Mouse (Mus musculus): ENCODE results near the gene Doc2g. TPM values are rescaled to one million over a fixed set of nuclear protein-coding genes. Genes with fewer than 3 reads are reported as not detected.

Gene Doc2g
- polyA plus RNA-seq (2014; fragmentation: Illumina TruSeq; extraction: RNeasy Lipid Tissue Mini Kit (QIAGEN cat#74804); ENCODE audit: low read depth, low replicate concordance), result not detected

GRCm38 (mm10) chr19:4003112-4003511 is at the start of gene Doc2g:
TSS of gene Doc2g (plus strand) at chr19:4003313.

GRCm38 (mm10) chr19:3958470-3958869 is 44.6 kb upstream of the Doc2g start, which contains the start of gene Aldh3b3:
TSS of gene Aldh3b3 (plus strand) at chr19:3958645.

GRCm38 (mm10) chr19:3972229-3972628 is 30.9 kb upstream of the Doc2g start, which contains the start of gene Aldh3b2:
TSS of gene Aldh3b2 (plus strand) at chr19:3972328.

GRCm38 (mm10) chr19:3986334-3986733 is 16.8 kb upstream of the Doc2g start, which contains the start of gene Acy3:
TSS of gene Acy3 (plus strand) at chr19:3986570.

GRCm38 (mm10) chr19:3992416-3992815 is 10.7 kb upstream of the Doc2g start, which contains the start of gene Tbx10:
TSS of gene Tbx10 (plus strand) at chr19:3992752.

GRCm38 (mm10) chr19:4000119-4000900 is 2.8 kb upstream of the Doc2g start, which contains the start of the genes Nudt8 and Gm49405:
TSS of gene Nudt8 (plus strand) at chr19:4000580.
TSS of gene Gm49405 (plus strand) at chr19:4000626.

GRCm38 (mm10) chr19:4012432-4013022 is 9.4 kb downstream of the Doc2g start, which contains the start of gene Ndufv1:
TSS of gene Ndufv1 (minus strand) at chr19:4012806.

GRCm38 (mm10) chr19:4037788-4038232 is 34.7 kb downstream of the Doc2g start, which contains the start of gene Gstp1:
TSS of gene Gstp1 (minus strand) at chr19:4037985.

GRCm38 (mm10) chr19:4045966-4046865 is 43.1 kb downstream of the Doc2g start, which contains the start of gene Gstp2:
TSS of gene Gstp2 (minus strand) at chr19:4046023.

Other genes with a start within 250 kb of the Doc2g start
- 45.6 TPM for gene Kmt5b, start 235.9 kb upstream of the Doc2g start, polyA plus RNA-seq (2014; fragmentation: Illumina TruSeq; extraction: RNeasy Lipid Tissue Mini Kit (QIAGEN cat#74804); ENCODE audit: low read depth, low replicate concordance)
- 173 TPM for gene Chka, start 151.5 kb upstream of the Doc2g start, polyA plus RNA-seq (2014; fragmentation: Illumina TruSeq; extraction: RNeasy Lipid Tissue Mini Kit (QIAGEN cat#74804); ENCODE audit: low read depth, low replicate concordance)
- 0.71 TPM for gene Tcirg1, start 96.2 kb upstream of the Doc2g start, polyA plus RNA-seq (2014; fragmentation: Illumina TruSeq; extraction: RNeasy Lipid Tissue Mini Kit (QIAGEN cat#74804); ENCODE audit: low read depth, low replicate concordance)
- 0.97 TPM for gene Ndufs8, start 90.5 kb upstream of the Doc2g start, polyA plus RNA-seq (2014; fragmentation: Illumina TruSeq; extraction: RNeasy Lipid Tissue Mini Kit (QIAGEN cat#74804); ENCODE audit: low read depth, low replicate concordance)
- 3.1 TPM for gene Aldh3b1, start 73.5 kb upstream of the Doc2g start, polyA plus RNA-seq (2014; fragmentation: Illumina TruSeq; extraction: RNeasy Lipid Tissue Mini Kit (QIAGEN cat#74804); ENCODE audit: low read depth, low replicate concordance)
- gene Unc93b1, start 68.1 kb upstream of the Doc2g start, polyA plus RNA-seq (2014; fragmentation: Illumina TruSeq; extraction: RNeasy Lipid Tissue Mini Kit (QIAGEN cat#74804); ENCODE audit: low read depth, low replicate concordance), result 0.32 TPM
- gene Aldh3b3, start 44.7 kb upstream of the Doc2g start, polyA plus RNA-seq (2014; fragmentation: Illumina TruSeq; extraction: RNeasy Lipid Tissue Mini Kit (QIAGEN cat#74804); ENCODE audit: low read depth, low replicate concordance), result 0.28 TPM
- 2.5 TPM for gene Aldh3b2, start 31.0 kb upstream of the Doc2g start, polyA plus RNA-seq (2014; fragmentation: Illumina TruSeq; extraction: RNeasy Lipid Tissue Mini Kit (QIAGEN cat#74804); ENCODE audit: low read depth, low replicate concordance)
- gene Acy3, start 16.7 kb upstream of the Doc2g start, polyA plus RNA-seq (2014; fragmentation: Illumina TruSeq; extraction: RNeasy Lipid Tissue Mini Kit (QIAGEN cat#74804); ENCODE audit: low read depth, low replicate concordance), result 0.48 TPM
- not detected for gene Tbx10, start 10.6 kb upstream of the Doc2g start, polyA plus RNA-seq (2014; fragmentation: Illumina TruSeq; extraction: RNeasy Lipid Tissue Mini Kit (QIAGEN cat#74804); ENCODE audit: low read depth, low replicate concordance)
- gene Nudt8, start 2.7 kb upstream of the Doc2g start, polyA plus RNA-seq (2014; fragmentation: Illumina TruSeq; extraction: RNeasy Lipid Tissue Mini Kit (QIAGEN cat#74804); ENCODE audit: low read depth, low replicate concordance), result not detected
- gene Gm49405, start 2.7 kb upstream of the Doc2g start, polyA plus RNA-seq (2014; fragmentation: Illumina TruSeq; extraction: RNeasy Lipid Tissue Mini Kit (QIAGEN cat#74804); ENCODE audit: low read depth, low replicate concordance), result not detected
- 5.9 TPM for gene Ndufv1, start 9.5 kb downstream of the Doc2g start, polyA plus RNA-seq (2014; fragmentation: Illumina TruSeq; extraction: RNeasy Lipid Tissue Mini Kit (QIAGEN cat#74804); ENCODE audit: low read depth, low replicate concordance)
- gene Gstp1, start 34.7 kb downstream of the Doc2g start, polyA plus RNA-seq (2014; fragmentation: Illumina TruSeq; extraction: RNeasy Lipid Tissue Mini Kit (QIAGEN cat#74804); ENCODE audit: low read depth, low replicate concordance), result 5.3 TPM
- not detected for gene Gstp2, start 42.7 kb downstream of the Doc2g start, polyA plus RNA-seq (2014; fragmentation: Illumina TruSeq; extraction: RNeasy Lipid Tissue Mini Kit (QIAGEN cat#74804); ENCODE audit: low read depth, low replicate concordance)
- not detected for gene Gstp3, start 56.3 kb downstream of the Doc2g start, polyA plus RNA-seq (2014; fragmentation: Illumina TruSeq; extraction: RNeasy Lipid Tissue Mini Kit (QIAGEN cat#74804); ENCODE audit: low read depth, low replicate concordance)
- gene Cabp2, start 78.3 kb downstream of the Doc2g start, polyA plus RNA-seq (2014; fragmentation: Illumina TruSeq; extraction: RNeasy Lipid Tissue Mini Kit (QIAGEN cat#74804); ENCODE audit: low read depth, low replicate concordance), result not detected
- gene Cdk2ap2, start 93.9 kb downstream of the Doc2g start, polyA plus RNA-seq (2014; fragmentation: Illumina TruSeq; extraction: RNeasy Lipid Tissue Mini Kit (QIAGEN cat#74804); ENCODE audit: low read depth, low replicate concordance), result 1.1 TPM
- gene Pitpnm1, start 96.7 kb downstream of the Doc2g start, polyA plus RNA-seq (2014; fragmentation: Illumina TruSeq; extraction: RNeasy Lipid Tissue Mini Kit (QIAGEN cat#74804); ENCODE audit: low read depth, low replicate concordance), result 0.81 TPM
- gene Aip, start 122.5 kb downstream of the Doc2g start, polyA plus RNA-seq (2014; fragmentation: Illumina TruSeq; extraction: RNeasy Lipid Tissue Mini Kit (QIAGEN cat#74804); ENCODE audit: low read depth, low replicate concordance), result 0.62 TPM
- gene Gpr152, start 136.5 kb downstream of the Doc2g start, polyA plus RNA-seq (2014; fragmentation: Illumina TruSeq; extraction: RNeasy Lipid Tissue Mini Kit (QIAGEN cat#74804); ENCODE audit: low read depth, low replicate concordance), result not detected
- gene Cabp4, start 140.7 kb downstream of the Doc2g start, polyA plus RNA-seq (2014; fragmentation: Illumina TruSeq; extraction: RNeasy Lipid Tissue Mini Kit (QIAGEN cat#74804); ENCODE audit: low read depth, low replicate concordance), result 0.14 TPM
- gene Coro1b, start 145.3 kb downstream of the Doc2g start, polyA plus RNA-seq (2014; fragmentation: Illumina TruSeq; extraction: RNeasy Lipid Tissue Mini Kit (QIAGEN cat#74804); ENCODE audit: low read depth, low replicate concordance), result 16.9 TPM
- 1.9 TPM for gene Ptprcap, start 150.3 kb downstream of the Doc2g start, polyA plus RNA-seq (2014; fragmentation: Illumina TruSeq; extraction: RNeasy Lipid Tissue Mini Kit (QIAGEN cat#74804); ENCODE audit: low read depth, low replicate concordance)
- 0.71 TPM for gene Rps6kb2, start 160.0 kb downstream of the Doc2g start, polyA plus RNA-seq (2014; fragmentation: Illumina TruSeq; extraction: RNeasy Lipid Tissue Mini Kit (QIAGEN cat#74804); ENCODE audit: low read depth, low replicate concordance)
- gene Carns1, start 172.2 kb downstream of the Doc2g start, polyA plus RNA-seq (2014; fragmentation: Illumina TruSeq; extraction: RNeasy Lipid Tissue Mini Kit (QIAGEN cat#74804); ENCODE audit: low read depth, low replicate concordance), result 0.43 TPM
- not detected for gene Tbc1d10c, start 188.0 kb downstream of the Doc2g start, polyA plus RNA-seq (2014; fragmentation: Illumina TruSeq; extraction: RNeasy Lipid Tissue Mini Kit (QIAGEN cat#74804); ENCODE audit: low read depth, low replicate concordance)
- gene Ppp1ca, start 188.8 kb downstream of the Doc2g start, polyA plus RNA-seq (2014; fragmentation: Illumina TruSeq; extraction: RNeasy Lipid Tissue Mini Kit (QIAGEN cat#74804); ENCODE audit: low read depth, low replicate concordance), result 15.9 TPM
- 1.2 TPM for gene Rad9a, start 198.3 kb downstream of the Doc2g start, polyA plus RNA-seq (2014; fragmentation: Illumina TruSeq; extraction: RNeasy Lipid Tissue Mini Kit (QIAGEN cat#74804); ENCODE audit: low read depth, low replicate concordance)
- gene Clcf1, start 210.9 kb downstream of the Doc2g start, polyA plus RNA-seq (2014; fragmentation: Illumina TruSeq; extraction: RNeasy Lipid Tissue Mini Kit (QIAGEN cat#74804); ENCODE audit: low read depth, low replicate concordance), result 0.20 TPM
- gene AC109138.7, start 211.0 kb downstream of the Doc2g start, polyA plus RNA-seq (2014; fragmentation: Illumina TruSeq; extraction: RNeasy Lipid Tissue Mini Kit (QIAGEN cat#74804); ENCODE audit: low read depth, low replicate concordance), result not detected
- gene Pold4, start 228.6 kb downstream of the Doc2g start, polyA plus RNA-seq (2014; fragmentation: Illumina TruSeq; extraction: RNeasy Lipid Tissue Mini Kit (QIAGEN cat#74804); ENCODE audit: low read depth, low replicate concordance), result not detected